Mouse (Mus musculus) lung, adult 2 months (tissue): Measurements from ENCODE around the gene Slc1a7.

ENCODE experiments used
- CTCF ChIP-seq: fragments of 200-500 bp; IDR thresholded peaks from 2 replicates; pipeline ENCODE4 v1.5.1; 2011; ENCODE audit warnings: mild to moderate bottlenecking, low read length, control low read depth; ENCODE audit not compliant: insufficient read depth
- POLR2A ChIP-seq: fragments of 200-500 bp; IDR thresholded peaks from 2 replicates; pipeline ENCODE4 v1.6.1; 2011; ENCODE audit warnings: low read depth, mild to moderate bottlenecking, control low read depth, low read length, borderline replicate concordance; ENCODE audit errors: extremely low read depth

DNA sequence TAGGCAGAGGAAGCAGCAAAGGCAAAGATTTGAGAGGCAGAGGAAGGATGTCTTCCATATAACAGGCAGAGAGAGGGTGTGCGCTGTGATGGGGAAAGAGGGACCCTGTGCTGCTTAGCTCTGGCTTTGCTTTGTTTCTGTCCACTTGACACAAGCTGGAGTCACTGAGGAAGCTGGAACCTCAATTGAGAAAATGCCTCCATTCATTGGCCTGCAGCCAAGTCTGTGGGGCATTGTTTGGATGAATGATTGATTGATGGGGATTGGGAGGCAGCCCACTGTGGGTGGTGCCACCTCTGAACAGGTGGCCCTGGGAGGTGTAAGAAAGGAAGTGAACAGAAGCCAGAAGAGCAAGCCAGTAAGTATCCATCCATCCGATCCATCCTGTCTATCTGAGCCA lies 5.3 kb upstream of the Slc1a7 start:
- TF ChIP-seq POLR2A, result no peak
- TF ChIP-seq CTCF, result no peak
